Mouse (Mus musculus) spleen, postnatal 36 days (tissue): Measurements from ENCODE around the gene Tln2.

Source experiments
- DNase-seq, 2 experiments: peaks; one replicate each; pipeline ENCODE4 v3.0.0; 2022; ENCODE audit warnings: low spot score in 2 of 2, mixed read lengths in 1 of 2

Tln2 gene

DNA sequence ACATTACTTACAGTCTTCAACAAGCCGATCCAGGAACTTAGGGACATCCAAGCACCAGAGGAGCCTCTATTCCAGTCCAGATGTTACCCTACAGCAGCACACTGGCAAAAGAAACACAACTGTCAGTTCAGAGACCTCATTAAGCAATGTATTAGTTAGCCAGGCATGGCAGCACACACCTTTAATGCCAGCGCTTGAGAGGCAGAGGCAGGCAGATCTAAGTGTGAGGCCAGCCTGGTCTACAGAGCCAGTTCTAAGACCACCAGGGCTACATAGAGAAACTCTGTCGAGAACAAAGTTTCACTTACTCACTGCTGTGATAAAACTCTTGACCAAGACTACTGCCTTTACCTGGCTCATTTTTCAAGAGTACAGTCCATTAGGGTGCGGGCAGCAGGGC is at the start of gene Tln2:
Gene Tln2, minus strand, starts transcription at position 101 of the 400 bp plus-strand sequence.
- DNase-seq: no peak

DNA sequence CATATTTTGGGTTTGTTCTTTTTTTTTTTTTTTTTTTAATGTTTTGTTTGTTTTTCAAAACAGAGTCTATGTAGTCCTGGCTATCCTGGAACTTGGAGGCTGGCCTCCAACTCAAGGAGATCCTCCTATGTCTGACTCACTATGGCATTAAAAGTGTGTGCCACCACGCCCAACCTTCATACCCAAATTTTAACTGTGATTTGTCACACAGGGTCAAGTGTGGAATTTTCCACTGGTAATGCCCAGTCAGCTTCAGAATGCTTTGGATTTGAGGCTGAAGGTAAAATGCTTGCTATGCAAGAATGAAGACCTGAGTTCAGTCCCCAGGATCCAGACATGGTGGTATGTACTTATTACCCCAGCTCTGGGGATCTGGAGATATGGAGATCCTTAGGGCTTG is 49.7 kb upstream of the Tln2 start:
- DNase-seq: no peak

DNA sequence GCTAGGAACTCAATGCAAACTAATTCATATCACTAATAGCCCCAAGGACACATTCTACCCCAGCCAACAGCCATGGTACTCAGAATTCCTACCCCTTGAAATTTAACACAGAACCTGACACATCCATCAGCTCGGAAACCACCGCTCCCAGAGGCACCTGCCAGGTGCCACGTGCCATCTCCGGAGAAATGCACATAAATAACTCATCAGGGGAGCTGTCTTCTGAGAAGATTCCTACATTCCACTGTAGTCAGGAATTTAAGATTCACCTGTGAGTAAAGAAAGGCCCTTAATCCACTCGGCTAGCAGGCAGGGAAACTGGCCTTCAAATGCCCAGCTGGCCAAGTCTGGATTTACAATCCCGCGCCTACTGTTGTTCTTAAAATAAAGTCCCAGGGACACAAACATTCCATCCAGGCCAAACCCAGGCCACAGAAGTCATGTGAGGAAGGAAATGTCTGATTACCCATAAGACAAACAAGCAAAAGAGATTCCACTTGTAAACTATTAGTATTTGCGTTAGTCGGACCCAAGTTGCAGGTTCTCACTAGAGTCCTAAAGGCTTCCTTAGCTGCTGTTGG is 48.4 kb upstream of the Tln2 start:
- no peak for DNase-seq

DNA sequence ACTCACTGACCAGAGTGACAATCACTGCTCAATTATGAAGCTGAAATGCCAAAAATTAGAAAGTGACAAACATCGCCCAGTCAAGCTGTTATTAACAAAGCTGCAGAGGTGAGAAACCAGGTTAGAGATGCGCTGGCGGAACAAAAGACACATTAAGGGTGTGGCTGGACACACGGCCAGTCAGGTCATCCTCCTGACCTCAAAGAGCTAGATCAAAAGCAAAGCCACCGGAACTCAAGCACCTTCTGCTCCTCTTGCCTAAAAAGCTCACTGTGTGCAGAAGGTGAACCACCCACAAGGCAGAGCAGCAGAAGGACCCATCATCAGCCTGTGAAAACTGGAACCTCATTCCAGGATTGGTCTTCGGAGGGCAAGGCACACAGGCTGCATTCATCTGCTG is 47.8 kb upstream of the Tln2 start:
- DNase-seq: no peak

DNA sequence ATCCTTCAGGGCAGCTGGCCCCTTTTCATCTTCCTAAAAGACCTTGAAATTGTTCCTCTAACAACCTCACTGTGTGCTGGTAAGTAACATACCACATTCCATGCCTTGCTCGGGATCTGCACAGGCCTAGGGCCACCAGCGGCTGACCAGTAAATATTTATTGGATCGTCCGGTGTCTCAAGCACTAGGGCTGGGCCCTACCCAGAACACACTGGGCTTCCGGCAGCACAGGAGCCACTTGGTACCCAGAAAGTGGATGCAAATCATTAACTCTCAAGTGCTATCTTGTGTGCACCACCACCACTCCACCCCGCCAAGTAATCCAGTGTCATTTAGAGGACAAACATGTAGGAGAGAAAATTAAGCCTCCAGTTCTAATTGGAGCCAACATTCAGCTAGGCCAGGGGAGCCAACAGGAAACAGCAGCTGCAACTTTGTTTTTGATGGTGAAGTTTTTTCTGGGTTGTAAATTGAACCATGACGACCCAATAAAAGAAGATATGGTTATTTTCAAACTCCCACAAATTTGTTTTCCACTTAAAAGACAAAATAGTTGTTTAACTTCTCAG is 46.4 kb upstream of the Tln2 start:
- no peak for DNase-seq

DNA sequence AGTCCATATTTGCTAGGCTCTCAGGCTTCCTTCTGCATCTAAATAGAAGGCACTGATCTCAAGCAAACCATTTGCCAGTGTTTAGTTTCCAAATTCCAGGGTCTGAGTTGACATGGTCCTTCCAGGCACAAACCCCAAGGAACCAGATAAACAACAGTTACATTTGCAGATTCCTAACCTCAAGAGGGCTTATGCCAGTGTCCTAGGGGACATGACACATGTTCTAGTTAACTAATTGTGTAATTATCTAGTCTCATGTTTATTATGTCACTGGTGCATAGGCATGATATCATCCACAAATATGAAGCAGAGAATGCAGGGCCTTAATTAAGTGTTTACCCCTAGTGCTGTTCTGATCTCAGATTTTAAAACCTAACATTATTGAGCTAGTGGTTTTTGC is 45.4 kb upstream of the Tln2 start:
- no peak for DNase-seq

DNA sequence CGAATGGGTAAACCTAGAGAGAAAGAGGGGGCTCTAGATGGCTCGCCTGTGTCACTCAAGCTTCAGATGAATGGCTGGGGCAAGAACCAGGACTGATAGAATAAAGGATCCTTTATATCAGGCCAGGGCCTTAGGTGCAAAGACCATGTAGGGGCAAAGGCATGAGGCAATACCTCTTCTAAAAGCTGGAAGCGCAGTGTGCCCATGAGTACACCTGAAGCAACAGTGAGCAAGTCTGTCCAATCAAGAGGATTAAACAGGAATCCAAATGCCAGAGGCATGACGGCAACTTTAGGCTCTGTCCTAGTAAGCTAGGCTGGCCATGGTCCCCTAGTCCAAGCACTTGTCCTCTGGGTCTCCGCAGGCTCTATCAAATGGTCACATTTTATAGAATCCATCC is 42.8 kb upstream of the Tln2 start:
- DNase-seq: no peak

DNA sequence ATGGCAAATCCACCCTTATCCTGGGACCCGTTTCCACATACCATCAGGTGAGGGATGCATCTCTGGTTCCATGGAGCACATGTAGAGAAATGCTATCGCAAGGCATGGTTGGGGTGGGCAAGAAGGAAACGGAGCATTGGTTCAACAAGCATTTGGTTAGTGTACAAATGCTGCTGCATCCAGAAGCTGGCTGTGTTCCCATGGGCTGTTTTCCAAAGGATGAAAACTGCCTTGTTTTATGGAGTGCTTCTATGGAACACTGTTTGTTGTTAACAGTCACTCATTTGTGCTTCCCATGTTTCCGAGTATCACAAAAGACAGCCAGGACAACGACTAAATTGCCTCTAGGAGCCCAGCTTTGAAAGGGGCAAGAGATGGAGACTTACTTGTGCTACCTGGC is 35.7 kb upstream of the Tln2 start:
- no peak for DNase-seq

DNA sequence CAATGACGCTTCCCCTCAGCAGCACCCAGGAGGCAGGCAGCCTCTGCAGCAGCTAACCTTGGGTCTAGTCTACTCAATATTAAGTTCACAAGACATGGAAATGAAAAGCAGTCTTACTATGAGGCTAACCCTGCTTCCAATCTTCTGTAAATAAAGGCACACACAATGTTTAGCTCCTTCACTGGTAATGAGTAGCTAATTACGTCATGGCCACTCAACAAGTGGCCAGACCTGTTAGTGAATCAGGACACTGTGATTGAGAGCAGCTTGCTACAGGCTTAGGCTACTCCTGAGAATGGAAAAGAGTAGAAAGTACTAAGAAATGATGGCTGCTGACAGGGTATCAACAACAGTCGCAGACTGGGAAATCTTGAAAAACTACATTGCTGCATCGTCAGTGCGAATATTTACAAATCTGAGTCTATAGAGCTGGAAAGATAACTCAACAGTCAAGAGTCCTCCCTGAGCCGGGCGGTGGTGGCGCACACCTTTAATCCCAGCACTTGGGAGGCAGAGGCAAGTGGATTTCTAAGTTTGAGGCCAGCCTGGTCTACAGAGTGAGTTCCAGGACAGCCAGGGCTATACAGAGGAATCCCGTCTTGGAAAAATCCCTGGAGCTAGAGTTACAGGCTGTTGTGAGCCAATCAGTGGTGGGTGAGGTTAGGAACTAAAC is 34.1 kb upstream of the Tln2 start:
- no peak for DNase-seq

DNA sequence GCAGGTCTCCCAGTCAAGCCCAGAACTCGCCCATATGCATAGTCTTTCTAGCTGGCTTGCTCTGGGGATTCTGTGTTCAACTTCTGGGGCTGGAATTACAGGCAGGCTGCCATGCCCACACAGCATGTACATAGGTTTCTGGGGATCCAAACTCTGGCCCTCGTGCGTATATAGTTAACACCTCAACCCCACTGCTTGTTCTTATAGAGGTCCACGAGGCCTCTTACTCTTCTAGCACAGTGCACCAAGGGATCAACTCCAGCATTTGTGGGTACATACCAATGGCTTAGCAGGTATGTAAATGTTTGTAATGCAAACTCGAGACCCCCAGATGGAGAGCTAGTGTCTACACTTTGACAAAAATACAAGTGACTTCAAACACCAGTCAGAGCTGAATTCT is 33.2 kb upstream of the Tln2 start:
- DNase-seq: no peak

DNA sequence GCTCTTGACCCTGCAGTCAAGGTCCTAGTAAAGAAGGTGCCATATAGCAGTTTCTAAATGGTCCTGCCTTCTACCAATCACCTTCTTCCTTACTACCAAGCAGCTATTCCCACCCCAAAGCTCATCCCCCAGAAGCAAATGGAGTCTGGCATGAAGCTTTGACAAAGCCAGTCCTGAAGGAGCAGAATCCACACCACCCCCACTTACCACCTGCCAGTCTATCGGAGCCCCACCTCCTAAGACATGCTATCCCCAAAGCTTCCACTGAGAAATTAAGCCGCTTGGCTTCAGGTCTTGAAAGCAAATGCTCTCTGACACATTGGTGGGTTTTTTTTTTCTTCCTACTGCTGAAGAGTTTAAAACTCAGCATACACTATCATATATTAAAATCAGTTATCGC is 27.6 kb upstream of the Tln2 start:
- no peak for DNase-seq

DNA sequence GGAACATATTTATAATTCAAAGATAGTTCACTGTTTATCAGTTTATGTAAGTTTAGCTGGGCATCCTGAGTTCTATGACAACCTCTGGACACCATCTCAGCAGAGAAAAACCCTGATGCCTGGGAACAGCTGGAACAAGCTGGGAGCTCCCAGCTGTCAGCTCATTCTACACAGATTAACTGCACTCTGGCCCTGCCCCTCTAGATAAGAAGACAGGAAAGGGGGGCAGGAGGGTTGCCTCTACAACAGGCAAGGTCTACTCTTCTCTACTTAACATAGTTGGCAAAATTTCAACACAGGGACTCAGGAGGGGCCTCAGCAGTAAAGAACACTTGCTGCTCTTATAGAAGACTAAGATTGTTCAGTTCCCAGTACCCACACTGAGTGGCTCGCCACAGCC is 27.0 kb upstream of the Tln2 start:
- DNase-seq: no peak

DNA sequence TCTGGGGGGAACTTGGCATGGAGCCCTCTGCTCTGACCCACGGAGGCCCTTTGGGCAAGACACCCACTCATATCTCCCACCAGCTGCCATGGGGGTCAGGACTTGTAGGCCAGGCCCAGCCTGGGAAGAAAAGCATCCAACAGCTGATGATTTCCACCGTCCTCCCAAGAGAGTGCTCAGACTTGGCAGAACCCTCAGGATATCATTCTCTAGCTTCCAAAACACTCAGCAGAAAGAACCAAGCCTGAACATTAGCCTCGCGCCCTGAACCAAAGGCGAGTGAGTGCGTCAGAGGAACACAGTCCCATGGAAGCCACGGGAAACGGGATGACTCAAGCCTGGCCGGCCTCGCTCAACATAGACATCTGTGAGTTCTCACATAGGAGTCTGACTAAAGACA is 25.4 kb upstream of the Tln2 start:
- DNase-seq: no peak

DNA sequence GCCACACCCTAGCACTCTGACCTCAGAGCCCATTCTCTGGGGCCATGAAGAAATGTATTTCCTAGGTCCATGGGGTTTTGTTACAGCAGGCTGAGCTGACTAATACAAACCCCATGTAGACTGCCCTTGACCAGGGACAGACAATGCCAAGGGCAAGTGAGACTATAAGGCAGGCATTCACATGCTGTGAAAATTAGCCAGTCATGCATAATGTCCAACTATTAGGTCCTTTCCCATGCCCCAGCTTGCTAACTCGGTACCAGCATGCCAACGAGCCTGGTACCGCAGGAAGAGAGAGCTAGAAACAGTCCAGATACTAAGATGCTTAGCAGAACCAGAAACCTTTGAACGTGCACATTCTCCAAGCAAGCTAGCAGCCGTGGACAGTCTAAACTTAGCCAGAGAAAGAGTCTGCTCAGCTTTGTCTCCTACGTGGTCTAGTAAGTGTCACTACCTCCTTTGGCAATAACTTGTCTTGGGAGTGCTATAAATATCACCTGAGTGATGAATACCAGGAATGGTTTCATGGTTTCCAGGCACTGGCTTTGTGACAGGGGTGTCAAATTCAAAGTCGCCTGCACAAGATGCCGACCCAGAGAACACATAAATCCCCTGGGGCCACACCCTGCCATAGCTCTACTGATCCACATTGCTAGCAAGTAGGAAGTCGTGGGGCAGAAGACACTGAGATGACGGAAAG is 22.2 kb upstream of the Tln2 start:
- DNase-seq: no peak

DNA sequence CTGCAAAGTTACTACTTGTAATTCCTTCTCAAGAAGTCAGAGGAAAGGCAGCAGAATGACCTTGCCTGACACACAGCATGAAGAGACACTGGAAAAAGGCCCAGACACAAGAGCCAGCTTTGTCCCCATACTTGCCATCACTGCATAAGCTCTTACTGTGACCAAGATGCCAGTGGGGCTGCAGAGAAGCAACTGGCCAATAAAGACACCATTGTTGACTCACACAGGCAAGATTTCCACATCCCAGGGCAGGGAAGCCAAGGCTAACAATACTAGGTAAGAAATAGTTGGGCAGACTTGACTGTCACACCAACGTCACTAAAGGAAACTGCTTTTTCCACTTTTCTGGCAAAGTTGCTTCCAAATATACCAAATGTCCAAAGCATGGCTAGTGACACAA is 20.0 kb upstream of the Tln2 start:
- DNase-seq: no peak

DNA sequence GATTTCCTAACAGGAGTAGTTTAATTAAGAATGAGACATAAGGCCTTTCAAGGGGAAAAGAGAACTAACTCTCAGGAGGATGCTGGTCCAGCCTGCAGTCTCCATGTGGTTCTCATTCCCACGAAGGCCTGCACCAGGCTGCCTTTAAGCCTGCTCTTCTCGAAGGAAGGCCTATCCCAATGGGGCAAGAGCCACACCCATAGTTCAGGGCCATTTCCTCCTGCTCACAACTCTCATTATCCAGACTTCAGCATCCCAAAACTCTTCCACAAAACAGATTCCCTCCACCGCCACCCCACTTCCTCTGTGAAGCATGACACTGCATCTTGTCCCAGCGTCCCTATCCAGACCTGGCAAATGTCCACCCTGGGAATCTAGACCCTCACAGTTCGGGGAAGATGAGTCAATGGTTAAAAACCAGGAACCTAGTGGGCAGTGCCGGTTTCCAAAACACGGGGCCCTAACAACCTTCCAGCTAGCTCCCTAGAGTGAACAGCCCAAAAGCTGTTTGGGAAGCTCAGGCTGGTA is 15.3 kb upstream of the Tln2 start:
- DNase-seq: no peak

DNA sequence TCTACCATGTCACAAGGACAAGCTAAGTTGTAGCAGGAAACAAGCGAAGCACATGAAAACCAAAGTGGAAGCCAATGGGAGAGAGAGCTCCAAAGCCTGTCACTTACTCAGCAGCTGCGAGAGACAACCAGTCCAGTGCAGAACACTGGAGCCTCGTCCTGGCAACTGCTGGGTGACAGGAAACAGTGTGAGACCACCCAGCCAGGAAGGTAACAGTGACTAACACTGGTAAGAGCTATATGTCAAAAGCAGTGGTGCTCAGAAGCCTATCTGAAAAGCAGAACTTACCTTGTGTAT is 14.1 kb upstream of the Tln2 start:
- no peak for DNase-seq

DNA sequence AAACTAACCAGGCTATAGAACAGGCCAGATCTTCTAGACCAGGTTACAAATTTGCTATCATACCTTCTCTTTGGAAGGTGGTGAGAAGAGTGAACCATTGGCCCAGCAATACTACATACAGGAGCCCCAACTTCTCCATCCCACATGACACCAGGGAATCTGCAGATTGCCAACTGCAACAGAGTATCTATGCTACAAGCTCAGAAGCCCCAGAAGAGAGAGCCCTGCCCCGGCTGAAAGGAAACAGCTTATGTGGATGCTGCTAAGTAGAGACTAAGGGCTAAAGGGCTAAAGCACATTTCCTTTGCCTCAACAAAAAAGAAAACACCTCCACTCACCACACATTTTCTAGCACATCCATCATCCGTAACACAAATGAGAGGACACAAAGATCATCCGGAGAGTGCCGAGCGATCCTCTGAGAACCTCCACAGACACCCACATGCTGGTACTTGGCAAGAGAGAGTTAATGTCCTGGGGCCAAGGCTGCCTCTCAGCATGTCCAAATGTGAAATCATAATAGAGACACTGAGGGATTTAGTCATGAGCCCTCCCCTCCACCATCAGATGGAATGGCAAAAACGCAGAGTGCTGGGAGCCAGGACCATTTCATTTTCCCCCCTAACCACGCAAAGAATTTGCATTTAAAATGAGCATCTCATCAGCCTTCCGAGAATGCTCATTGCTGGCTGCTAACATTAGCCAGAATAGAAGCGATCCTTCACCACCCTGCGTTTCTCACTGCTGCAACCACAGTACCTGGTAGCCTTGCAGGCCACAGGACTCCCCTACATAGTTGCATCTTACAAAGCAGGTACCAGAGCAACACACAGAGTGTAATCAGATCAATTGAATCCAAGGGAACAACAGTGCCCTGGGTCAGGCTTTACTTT is 13.5 kb upstream of the Tln2 start:
- no peak for DNase-seq

DNA sequence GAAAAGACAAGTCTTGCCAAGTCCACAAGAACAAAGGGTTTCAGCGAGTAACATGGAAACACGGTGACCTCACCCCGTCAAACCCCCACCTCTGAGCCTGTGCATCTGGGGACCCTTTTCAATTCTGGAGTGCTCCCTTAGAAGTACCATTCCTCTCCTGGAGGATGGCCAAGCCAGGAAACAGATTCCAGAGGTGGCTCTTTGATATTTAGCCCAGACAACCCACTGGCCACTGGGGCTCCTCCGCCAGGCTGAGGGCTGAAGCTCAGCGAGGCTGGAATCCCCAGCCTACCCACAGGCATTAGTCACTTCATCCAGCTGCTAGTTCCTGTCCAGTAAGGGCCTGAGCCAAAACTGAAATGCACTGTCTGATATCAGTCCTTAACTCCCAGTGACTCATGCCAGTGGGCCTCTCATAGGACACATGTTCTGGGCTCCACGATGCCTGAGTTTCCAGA is 6.3 kb upstream of the Tln2 start:
- no peak for DNase-seq

DNA sequence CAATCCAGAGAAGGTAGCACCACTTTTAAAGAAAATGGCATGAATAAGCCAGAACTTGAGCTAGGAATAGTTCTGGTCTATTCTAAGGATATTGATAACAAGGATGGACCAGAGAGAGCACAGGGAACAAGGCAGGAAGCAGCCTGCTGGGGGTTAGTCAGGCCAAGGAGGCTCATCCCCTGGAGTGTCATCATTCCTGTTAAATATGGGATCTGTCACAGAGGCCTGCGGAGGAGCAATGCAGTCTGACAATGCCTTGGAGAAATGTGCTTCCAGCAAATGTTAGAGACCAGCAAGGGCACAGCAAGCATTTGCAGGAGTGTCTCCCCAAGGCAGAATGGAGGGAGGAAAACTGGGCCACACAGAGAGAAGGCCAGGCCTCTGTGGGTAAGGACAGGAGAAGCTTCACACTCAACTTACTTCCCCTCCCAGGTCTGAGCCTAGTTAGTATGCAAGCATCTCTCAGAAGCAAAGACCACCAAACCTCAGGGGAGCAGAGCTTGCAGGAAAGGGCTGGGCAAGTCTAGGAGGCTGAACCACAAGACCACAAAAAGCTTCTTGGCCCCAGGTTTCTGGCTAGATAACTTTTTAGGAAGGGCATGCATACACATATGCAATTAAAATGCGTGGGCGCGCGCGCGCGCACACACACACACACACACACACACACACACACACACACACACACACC is 9.5 kb downstream of the Tln2 start:
- DNase-seq: no peak

DNA sequence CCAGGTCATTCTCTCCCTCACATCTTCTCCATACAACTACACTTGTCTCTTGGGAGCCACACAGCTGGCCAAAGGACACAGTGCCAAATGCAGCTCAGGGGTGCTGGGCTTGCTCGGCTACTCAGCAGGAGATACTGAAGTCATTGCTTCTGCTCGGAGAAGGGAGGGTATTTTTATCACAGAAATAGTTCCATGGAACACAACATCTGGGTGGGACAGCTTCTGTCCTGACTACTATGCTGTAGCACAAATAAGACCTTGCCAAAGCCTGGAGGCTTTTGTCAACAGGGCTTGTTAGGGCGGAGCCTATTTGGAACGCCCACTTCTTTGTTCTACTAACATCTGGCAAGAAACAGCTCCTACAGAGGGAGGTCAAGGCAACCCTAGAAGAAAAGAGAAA is 10.2 kb downstream of the Tln2 start:
- DNase-seq: no peak
